Mouse (Mus musculus): ENCODE measurements around the gene Vmn1r42. TPM values are rescaled to one million over a fixed set of nuclear protein-coding genes. Genes with fewer than 3 reads are reported as not detected.

The Vmn1r42 gene
- not detected for polyA plus RNA-seq (2017; shearing (Covaris generic))

GRCm38 (mm10) chr6:89876313-89876712 is at the start of gene Vmn1r42, which contains the start of gene Vmn1r43:
Gene Vmn1r42, minus strand, starts transcription at chr6:89876413.
Gene Vmn1r43, minus strand, starts transcription at chr6:89876413.

DNA sequence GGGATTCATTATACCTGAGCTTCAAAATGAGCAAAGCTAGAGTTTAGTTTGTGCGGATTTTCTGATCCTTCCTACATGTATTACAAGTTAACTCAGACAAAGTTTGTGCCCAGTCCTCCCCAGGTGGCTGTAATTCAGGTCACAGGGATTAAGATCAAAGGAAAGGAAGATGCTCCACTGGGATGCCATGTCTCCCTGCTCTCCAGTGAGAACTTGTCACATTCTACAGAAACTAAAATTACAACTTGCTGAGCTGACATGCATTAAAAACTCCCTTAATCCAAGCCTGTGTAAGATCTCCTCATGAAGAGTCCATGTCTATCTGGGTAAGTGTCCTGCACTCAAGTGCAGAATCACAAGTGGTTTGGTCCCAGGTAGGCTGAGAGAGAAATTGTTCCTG is 7.1 kb upstream of the Vmn1r42 start, which contains the start of gene Vmn1r44:
Gene Vmn1r44 (plus strand): TSS at position 301 of the 400 bp plus-strand sequence.

Other genes with a start within 250 kb of the Vmn1r42 start
- gene Txnrd3, start 232.4 kb downstream of the Vmn1r42 start, polyA plus RNA-seq (2017; shearing (Covaris generic)) = 1.3 TPM
- not detected for gene Vmn1r40, start 168.9 kb downstream of the Vmn1r42 start, polyA plus RNA-seq (2017; shearing (Covaris generic))
- not detected for gene Vmn1r41, start 135.6 kb downstream of the Vmn1r42 start, polyA plus RNA-seq (2017; shearing (Covaris generic))
- not detected for gene Vmn1r43, start within 50 bp of the Vmn1r42 start, polyA plus RNA-seq (2017; shearing (Covaris generic))
- not detected for gene Vmn1r44, start 7.2 kb upstream of the Vmn1r42 start, polyA plus RNA-seq (2017; shearing (Covaris generic))
- gene Vmn1r45, start 64.2 kb upstream of the Vmn1r42 start, polyA plus RNA-seq (2017; shearing (Covaris generic)) = not detected
- gene Vmn1r46, start 92.9 kb upstream of the Vmn1r42 start, polyA plus RNA-seq (2017; shearing (Covaris generic)) = not detected
- not detected for gene Vmn1r47, start 139.7 kb upstream of the Vmn1r42 start, polyA plus RNA-seq (2017; shearing (Covaris generic))
- gene Vmn1r48, start 160.4 kb upstream of the Vmn1r42 start, polyA plus RNA-seq (2017; shearing (Covaris generic)) = not detected
- not detected for gene Vmn1r49, start 202.1 kb upstream of the Vmn1r42 start, polyA plus RNA-seq (2017; shearing (Covaris generic))
- not detected for gene Vmn1r50, start 225.0 kb upstream of the Vmn1r42 start, polyA plus RNA-seq (2017; shearing (Covaris generic))
- gene Vmn1r51, start 246.2 kb upstream of the Vmn1r42 start, polyA plus RNA-seq (2017; shearing (Covaris generic)) = not detected

Measured in activated CD4-positive, CD25-positive, alpha-beta regulatory T cell, adult 9 weeks (primary cell).